Mouse (Mus musculus): ENCODE measurements around the gene Mertk.

- TF ChIP-seq CTCF (IDR thresholded peaks at IDR 0.05; ENCODE audit: borderline replicate concordance, control insufficient read depth, extremely low read depth, insufficient read depth, low read length, poor library complexity) (no peak), POLR2A (IDR thresholded peaks at IDR 0.05; ENCODE audit: control insufficient read depth, extremely low read depth, insufficient read depth, low read length, poor library complexity) (no peak)
These were observed 10.5 kb downstream of the Mertk start for GRCm38 (mm10) chr2:128709264-128709663.

Measured in thymus, adult 2 months (tissue).